Mouse (Mus musculus) embryonic fibroblast, embryonic 13.5 days (primary cell): ENCODE measurements around the gene Sav1.

Experiments
- CTCF ChIP-seq: IDR thresholded peaks from 2 replicates; pipeline ENCODE4 v1.5.1; 2011; ENCODE audit warnings: mild to moderate bottlenecking, control low read depth, low read length, moderate library complexity, borderline replicate concordance; ENCODE audit not compliant: insufficient read depth
- POLR2A ChIP-seq: IDR thresholded peaks from 2 replicates; pipeline ENCODE4 v1.6.1; 2011; ENCODE audit warnings: low read depth, mild to moderate bottlenecking, control low read depth, low read length, moderate library complexity

- TF ChIP-seq CTCF (no peak), POLR2A (no peak)
Observed at GRCm38 (mm10) chr12:69998186-69998983, 11.6 kb upstream of the Sav1 start.
